In the genomic region with DNA sequence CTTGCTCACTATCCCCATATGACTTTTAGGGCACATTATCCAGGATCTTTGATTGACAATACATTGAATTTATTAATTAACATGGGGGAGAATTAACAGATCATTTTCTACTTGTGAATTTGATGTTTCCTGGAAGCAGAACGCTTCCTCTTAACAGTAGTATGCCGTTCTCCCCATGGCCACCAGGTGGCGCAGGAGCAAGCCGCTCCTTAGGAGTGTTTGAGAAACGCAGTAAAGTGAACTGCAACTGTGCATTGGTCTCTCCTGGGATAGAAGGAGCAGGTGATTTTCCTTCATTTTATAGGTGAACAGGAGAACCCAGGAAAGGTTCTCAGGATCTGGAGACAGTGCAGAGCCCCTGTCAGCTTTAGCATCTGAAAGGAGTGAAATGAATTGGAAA, we compare ENCODE assay signal across 9 mouse cellular contexts. TPM values are rescaled to one million over a fixed set of nuclear protein-coding genes. Genes with fewer than 3 reads are reported as not detected.
DNase-seq lines count a peak whose midpoint lies in the region; ATAC-seq and TF ChIP-seq lines count a peak whose summit lies in the region.
"Had no signal": no experiment of that assay in that cellular context is flagged by ENCODE, and none has a peak within 500 bp of the region (broad histone marks: within the 10 kb centered on the region; RNA-seq: fewer than 3 reads in every experiment).

No protein-coding gene starts in this region.

- peak; percentile 98 for DNase-seq in midbrain, embryonic 11.5 days (ENCODE audit: low spot score, missing footprints)
- peak; percentile 87 for DNase-seq in brain, embryonic 14.5 days (ENCODE audit: low read depth)
- DNase-seq in fibroblast of lung, adult 2 months (ENCODE audit: low read depth): peak; percentile 24
- DNase-seq in liver, postnatal 0 days: peak; percentile 82
- DNase-seq in right cerebral cortex, adult 2 months (ENCODE audit: low spot score in 2 of 2): peak; percentile 81 to 84
- DNase-seq in urinary bladder, postnatal 10 days (ENCODE audit: low spot score): peak; percentile 30

- 0 out of 2 replicates have a peak, but pooled peaks cover 2% of the 10 kb centered on the region for H3K4me1 ChIP-seq in midbrain, embryonic 11.5 days (ENCODE audit: control insufficient read depth, insufficient read depth, low read length)
- H3K4me1 ChIP-seq in midbrain, embryonic 13.5 days (replicated peaks): 0 out of 2 replicates have a peak, but pooled peaks cover 8% of the 10 kb centered on the region
- H3K4me1 ChIP-seq in kidney, embryonic 14.5 days (ENCODE audit: control insufficient read depth, insufficient read depth, low read length): 0 out of 2 replicates have a peak, but pooled peaks cover 4% of the 10 kb centered on the region
- peaks cover 11% of the 10 kb centered on the region; the same call in 1 of the 2 replicates for H3K4me1 ChIP-seq in liver, postnatal 0 days (ENCODE audit: insufficient read depth)

- no peaks in the 10 kb centered on the region for H3K36me3 ChIP-seq in midbrain, embryonic 11.5 days (ENCODE audit: control insufficient read depth, insufficient read depth, low read length)
- no peaks in the 10 kb centered on the region for H3K36me3 ChIP-seq in midbrain, embryonic 13.5 days
- H3K36me3 ChIP-seq in kidney, embryonic 14.5 days (ENCODE audit: control insufficient read depth, insufficient read depth, low read length): no peaks in the 10 kb centered on the region
- no peaks in the 10 kb centered on the region for H3K36me3 ChIP-seq in liver, postnatal 0 days (replicated peaks; ENCODE audit: insufficient read depth, low read length)
- H3K36me3 ChIP-seq: heart, embryonic 15.5 days had no signal

- no peaks in the 10 kb centered on the region for H3K9me3 ChIP-seq in midbrain, embryonic 11.5 days (ENCODE audit: control insufficient read depth, low read length)
- no peaks in the 10 kb centered on the region for H3K9me3 ChIP-seq in midbrain, embryonic 13.5 days
- no peaks in the 10 kb centered on the region for H3K9me3 ChIP-seq in kidney, embryonic 14.5 days (ENCODE audit: control insufficient read depth, low read length)
- no peaks in the 10 kb centered on the region for H3K9me3 ChIP-seq in liver, postnatal 0 days (ENCODE audit: low read length)
- H3K9me3 ChIP-seq: heart, embryonic 15.5 days had no signal

- H3K27me3 ChIP-seq in midbrain, embryonic 11.5 days (ENCODE audit: control insufficient read depth, insufficient read depth, low read length): no peaks in the 10 kb centered on the region
- H3K27me3 ChIP-seq in midbrain, embryonic 13.5 days: no peaks in the 10 kb centered on the region
- no peaks in the 10 kb centered on the region for H3K27me3 ChIP-seq in kidney, embryonic 14.5 days (ENCODE audit: control insufficient read depth, insufficient read depth, low read length)
- no peaks in the 10 kb centered on the region for H3K27me3 ChIP-seq in liver, postnatal 0 days (ENCODE audit: insufficient read depth, low read length)

- H3K9ac ChIP-seq in midbrain, embryonic 11.5 days (ENCODE audit: low read length): no peak overlapping the region
- no peak overlapping the region for H3K9ac ChIP-seq in midbrain, embryonic 13.5 days (replicated peaks)
- H3K9ac ChIP-seq in kidney, embryonic 14.5 days (ENCODE audit: low read depth, low read length): no peak overlapping the region
- no peak overlapping the region for H3K9ac ChIP-seq in liver, postnatal 0 days (replicated peaks)
- H3K9ac ChIP-seq: heart, embryonic 15.5 days had no signal

- TF ChIP-seq EP300 in liver, postnatal 0 days (IDR thresholded peaks at IDR 0.05; ENCODE audit: low read depth): no peak

- no peak overlapping the region for H3K4me2 ChIP-seq in midbrain, embryonic 11.5 days
- H3K4me2 ChIP-seq in midbrain, embryonic 13.5 days (replicated peaks): no peak overlapping the region
- no peak overlapping the region for H3K4me2 ChIP-seq in kidney, embryonic 14.5 days (replicated peaks; ENCODE audit: low read depth, low read length)
- H3K4me2 ChIP-seq in liver, postnatal 0 days (ENCODE audit: low read depth, low read length): no peak overlapping the region
- H3K4me2 ChIP-seq: heart, embryonic 15.5 days had no signal

- peak; percentile 99 for TF ChIP-seq CTCF in brain, embryonic 14.5 days (IDR thresholded peaks at IDR 0.05; ENCODE audit: borderline replicate concordance, extremely low read depth, insufficient read depth, insufficient read length)
- peak; percentile 96 for TF ChIP-seq CTCF in liver, postnatal 0 days (IDR thresholded peaks at IDR 0.05; ENCODE audit: low read depth)

- H3K27ac ChIP-seq in midbrain, embryonic 11.5 days (ENCODE audit: low read depth, low read length): no peak overlapping the region
- no peak overlapping the region for H3K27ac ChIP-seq in midbrain, embryonic 13.5 days
- H3K27ac ChIP-seq in kidney, embryonic 14.5 days (ENCODE audit: low read depth, low read length): no peak overlapping the region
- H3K27ac ChIP-seq in liver, postnatal 0 days (ENCODE audit: low read depth): no peak overlapping the region
- H3K27ac ChIP-seq: heart, embryonic 15.5 days had no signal

- ATAC-seq in midbrain, embryonic 11.5 days (ENCODE audit: low FRiP score): no peak
- no peak for ATAC-seq in midbrain, embryonic 13.5 days
- ATAC-seq in kidney, embryonic 14.5 days (ENCODE audit: low FRiP score, low TSS enrichment): peak; percentile 57; the same call in 1 of the 2 replicates
- 0 out of 2 replicates have a peak, but pooled peaks have one; percentile 29 for ATAC-seq in liver, postnatal 0 days

- no peak overlapping the region for H3K4me3 ChIP-seq in midbrain, embryonic 11.5 days (ENCODE audit: low read depth, low read length)
- no peak overlapping the region for H3K4me3 ChIP-seq in midbrain, embryonic 13.5 days (replicated peaks)
- H3K4me3 ChIP-seq in kidney, embryonic 14.5 days (ENCODE audit: low read length): no peak overlapping the region
- H3K4me3 ChIP-seq in liver, postnatal 0 days (ENCODE audit: low read depth, low read length): no peak overlapping the region
- H3K4me3 ChIP-seq: heart, embryonic 15.5 days had no signal

- 2% methylated on average over 5 of the region's 5 CpGs for WGBS in midbrain, embryonic 11.5 days
- 2% methylated on average over 5 of the region's 5 CpGs for WGBS in midbrain, embryonic 13.5 days
- 1% methylated on average over 5 of the region's 5 CpGs for WGBS in kidney, embryonic 14.5 days
- WGBS in liver, postnatal 0 days (ENCODE audit: insufficient replicate concordance): 1% methylated on average over 5 of the region's 5 CpGs

- TF ChIP-seq POLR2A in brain, embryonic 14.5 days (IDR thresholded peaks at IDR 0.05; ENCODE audit: borderline replicate concordance, extremely low read depth, insufficient read depth, insufficient read length, poor library complexity, severe bottlenecking): no peak

RNA-seq across cellular contexts. Expression of a gene that starts 10.4 kb away (rescaled TPM):
- polyA plus RNA-seq in midbrain, embryonic 11.5 days (2014; fragmentation: Nextera tagmentation; extraction: Ambion mirVana): 0.42 TPM in 1 of 2 replicates, not detected in the other
- polyA plus RNA-seq in midbrain, embryonic 13.5 days (2015; fragmentation: Nextera tagmentation; extraction: Ambion mirVana): 0.38 TPM in 1 of 2 replicates, not detected in the other
- polyA plus RNA-seq in brain, embryonic 14.5 days (2012; rRNA removed): 0.16 and 0.40 TPM in 2 replicates
- not detected in 2 replicates for polyA plus RNA-seq in kidney, embryonic 14.5 days (2014; fragmentation: Nextera tagmentation; extraction: Ambion mirVana)
- polyA plus RNA-seq in liver, postnatal 0 days (2015; fragmentation: Nextera tagmentation; extraction: Ambion mirVana): not detected in 2 replicates

RNA-seq across cellular contexts. Expression of a gene that starts 26.0 kb away (rescaled TPM):
- polyA plus RNA-seq in midbrain, embryonic 11.5 days (2014; fragmentation: Nextera tagmentation; extraction: Ambion mirVana): not detected in 2 replicates
- not detected in 2 replicates for polyA plus RNA-seq in midbrain, embryonic 13.5 days (2015; fragmentation: Nextera tagmentation; extraction: Ambion mirVana)
- 0.09 TPM in 1 of 2 replicates, not detected in the other for polyA plus RNA-seq in brain, embryonic 14.5 days (2012; rRNA removed)
- polyA plus RNA-seq in kidney, embryonic 14.5 days (2014; fragmentation: Nextera tagmentation; extraction: Ambion mirVana): not detected in 2 replicates
- polyA plus RNA-seq in liver, postnatal 0 days (2015; fragmentation: Nextera tagmentation; extraction: Ambion mirVana): not detected in 2 replicates
- polyA plus RNA-seq: heart, embryonic 15.5 days had no signal

RNA-seq across cellular contexts. Expression of a gene that starts 29.7 kb away (rescaled TPM):
- polyA plus RNA-seq in midbrain, embryonic 11.5 days (2014; fragmentation: Nextera tagmentation; extraction: Ambion mirVana): not detected in 2 replicates
- not detected in 2 replicates for polyA plus RNA-seq in midbrain, embryonic 13.5 days (2015; fragmentation: Nextera tagmentation; extraction: Ambion mirVana)
- polyA plus RNA-seq in brain, embryonic 14.5 days (2012; rRNA removed): not detected in 2 replicates
- not detected in 2 replicates for polyA plus RNA-seq in kidney, embryonic 14.5 days (2014; fragmentation: Nextera tagmentation; extraction: Ambion mirVana)
- 0.34 and 0.36 TPM in 2 replicates for polyA plus RNA-seq in liver, postnatal 0 days (2015; fragmentation: Nextera tagmentation; extraction: Ambion mirVana)

RNA-seq across cellular contexts. Expression of a gene that starts 48.4 kb away (rescaled TPM):
- polyA plus RNA-seq in midbrain, embryonic 11.5 days (2014; fragmentation: Nextera tagmentation; extraction: Ambion mirVana): not detected in 2 replicates
- not detected in 2 replicates for polyA plus RNA-seq in midbrain, embryonic 13.5 days (2015; fragmentation: Nextera tagmentation; extraction: Ambion mirVana)
- 0.05 and 0.12 TPM in 2 replicates for polyA plus RNA-seq in brain, embryonic 14.5 days (2012; rRNA removed)
- polyA plus RNA-seq in kidney, embryonic 14.5 days (2014; fragmentation: Nextera tagmentation; extraction: Ambion mirVana): not detected in 2 replicates
- not detected in 2 replicates for polyA plus RNA-seq in liver, postnatal 0 days (2015; fragmentation: Nextera tagmentation; extraction: Ambion mirVana)
- polyA plus RNA-seq: heart, embryonic 15.5 days had no signal

Comparison
In these comparisons a context has a peak if more than half of its experiments do, and no peak if none do; other contexts are left out.
1. ATAC-seq: peak in kidney, embryonic 14.5 days (single experiment) and liver, postnatal 0 days (single experiment); none in midbrain, embryonic 11.5 days (single experiment) and midbrain, embryonic 13.5 days (single experiment).
2. DNase-seq: peak in every context shown above with its lines; median percentile 98 in midbrain, embryonic 11.5 days; 87 in brain, embryonic 14.5 days; 82 in right cerebral cortex, adult 2 months; 82 in liver, postnatal 0 days; 30 in urinary bladder, postnatal 10 days; 24 in fibroblast of lung, adult 2 months.